Mouse (Mus musculus) liver, adult 2 months (tissue): ENCODE results near the gene Gm11565.

Source experiments
- CTCF ChIP-seq: fragments of 200-500 bp; IDR thresholded peaks from 2 replicates; pipeline ENCODE4 v1.5.1; 2011; ENCODE audit warnings: low read depth, low read length, control low read depth
- POLR2A ChIP-seq: fragments of 200-500 bp; IDR thresholded peaks from 2 replicates; pipeline ENCODE4 v1.6.1; 2011; ENCODE audit warnings: low read length, control low read depth; ENCODE audit not compliant: insufficient read depth; ENCODE audit errors: extremely low read depth

DNA sequence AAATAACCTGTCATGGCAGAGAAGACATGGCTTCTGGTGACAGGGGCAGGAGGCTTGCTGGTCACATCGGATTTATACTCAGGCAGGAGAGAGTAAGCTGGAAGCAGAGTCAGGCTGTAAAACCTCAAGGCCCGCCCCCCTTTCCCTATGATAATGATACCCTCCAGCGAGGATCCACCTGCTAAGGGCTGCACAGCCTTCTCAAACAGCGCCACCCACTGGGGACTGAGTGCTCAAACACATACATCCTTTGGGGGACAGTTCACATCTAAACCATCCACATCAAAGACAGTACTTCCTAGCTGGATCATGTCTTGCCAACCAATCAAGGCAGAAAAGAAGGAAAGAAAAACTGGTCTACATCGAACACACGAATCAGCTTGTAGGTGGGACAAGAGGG, 49.7 kb downstream of the Gm11565 start:
- TF ChIP-seq CTCF (no peak), POLR2A (no peak)
